Mouse (Mus musculus): ENCODE measurements around the gene Gm10959. TPM values are rescaled to one million over a fixed set of nuclear protein-coding genes. Genes with fewer than 3 reads are reported as not detected.

Gene Gm10959
- total and polyA plus RNA-seq, 3 experiments, result not detected

- H3K9ac ChIP-seq (ENCODE audit: control insufficient read depth, low read depth, low read length, poor library complexity, severe bottlenecking), result no peak overlapping the region
- no peak overlapping the region for H3K4me3 ChIP-seq (ENCODE audit: control insufficient read depth in 1 of 2, insufficient read depth in 1 of 2, low read depth in 2 of 2, low read length in 2 of 2)
- H3K79me2 ChIP-seq (ENCODE audit: control insufficient read depth, insufficient read depth, low read length, poor library complexity), result no peaks in the 10 kb centered on the region
- peaks cover 0 to 32% of the 10 kb centered on the region in 2 experiments; a peak in 2 of 4 replicates for H3K36me3 ChIP-seq (ENCODE audit: control insufficient read depth in 1 of 2, insufficient read depth in 2 of 2, low read length in 2 of 2)
- DNase-seq (ENCODE audit: low read depth, low spot score), result peak; percentile 59
- H3K27me3 ChIP-seq (ENCODE audit: control insufficient read depth in 1 of 2, insufficient read depth in 2 of 2, low read length in 2 of 2), result no peaks in the 10 kb centered on the region
- H3K9me3 ChIP-seq (replicated peaks; ENCODE audit: insufficient read depth, low read length), result no peaks in the 10 kb centered on the region
- no peak overlapping the region for H3K27ac ChIP-seq (ENCODE audit: control insufficient read depth, low read depth, low read length)
- peaks cover 16 to 29% of the 10 kb centered on the region in 2 experiments for H3K4me1 ChIP-seq (ENCODE audit: control insufficient read depth in 1 of 2, insufficient read depth in 2 of 2, low read length in 2 of 2)
- TF ChIP-seq TCF12 (IDR thresholded peaks at IDR 0.05; ENCODE audit: low read depth, low read length) (peak; percentile 78), CHD2 (IDR thresholded peaks at IDR 0.05; ENCODE audit: low read length) (no peak), MAX (IDR thresholded peaks at IDR 0.05; ENCODE audit: low read length) (no peak), MEF2A (IDR thresholded peaks at IDR 0.05; ENCODE audit: extremely low read depth, insufficient replicate concordance, low read depth, low read length, poor library complexity, severe bottlenecking) (no peak), EP300 (IDR thresholded peaks at IDR 0.05; ENCODE audit: low read depth in 1 of 2, low read length in 2 of 2) (peak; percentile 67 to 77), HCFC1 (IDR thresholded peaks at IDR 0.05; ENCODE audit: low read depth, low read length) (no peak), ELF1 (IDR thresholded peaks at IDR 0.05; ENCODE audit: low read depth, low read length) (0 out of 2 replicates have a peak, but pooled peaks have one; percentile 9), ETS1 (IDR thresholded peaks at IDR 0.05; ENCODE audit: low read depth, low read length) (peak; percentile 56), BHLHE40 (IDR thresholded peaks at IDR 0.05; ENCODE audit: borderline replicate concordance, low read depth, low read length) (peak; percentile 50; the same call in 1 of the 2 replicates), TAL1 (IDR thresholded peaks at IDR 0.05; ENCODE audit: low read length) (peak; percentile 58; the same call in 1 of the 2 replicates), RCOR1 (IDR thresholded peaks at IDR 0.05; ENCODE audit: low read depth, low read length) (peak; percentile 92), GATA1 (IDR thresholded peaks at IDR 0.05; ENCODE audit: low read depth, low read length) (peak; percentile 77)
Measured at GRCm38 (mm10) chr3:122915493-122915892, 3.7 kb downstream of the Gm10959 start.

- Histone ChIP-seq H3K4me1 (ENCODE audit: control insufficient read depth in 1 of 2, insufficient read depth in 2 of 2, low read length in 2 of 2) (no peaks in the 10 kb centered on the region), H3K27ac (ENCODE audit: control insufficient read depth, low read depth, low read length) (no peak overlapping the region), H3K27me3 (ENCODE audit: control insufficient read depth in 1 of 2, insufficient read depth in 2 of 2, low read length in 2 of 2) (no peaks in the 10 kb centered on the region), H3K36me3 (ENCODE audit: control insufficient read depth in 1 of 2, insufficient read depth in 2 of 2, low read length in 2 of 2) (no peaks in the 10 kb centered on the region), H3K4me3 (ENCODE audit: control insufficient read depth in 1 of 2, insufficient read depth in 1 of 2, low read depth in 2 of 2, low read length in 2 of 2) (no peak overlapping the region), H3K79me2 (ENCODE audit: control insufficient read depth, insufficient read depth, low read length, poor library complexity) (no peaks in the 10 kb centered on the region), H3K9ac (ENCODE audit: control insufficient read depth, low read depth, low read length, poor library complexity, severe bottlenecking) (no peak overlapping the region), H3K9me3 (replicated peaks; ENCODE audit: insufficient read depth, low read length) (no peaks in the 10 kb centered on the region)
- DNase-seq (ENCODE audit: low read depth, low spot score), result no peak
- TF ChIP-seq RCOR1 (IDR thresholded peaks at IDR 0.05; ENCODE audit: low read depth, low read length) (no peak), MYC (IDR thresholded peaks at IDR 0.05; ENCODE audit: low read depth, low read length) (no peak), BHLHE40 (IDR thresholded peaks at IDR 0.05; ENCODE audit: borderline replicate concordance, low read depth, low read length) (no peak), ZMIZ1 (IDR thresholded peaks at IDR 0.05; ENCODE audit: low read depth, low read length) (no peak), POLR2AphosphoS5 (IDR thresholded peaks at IDR 0.05; ENCODE audit: borderline replicate concordance, low read depth, low read length) (no peak), MEF2A (IDR thresholded peaks at IDR 0.05; ENCODE audit: extremely low read depth, insufficient replicate concordance, low read depth, low read length, poor library complexity, severe bottlenecking) (no peak), EP300 (IDR thresholded peaks at IDR 0.05; ENCODE audit: low read depth in 1 of 2, low read length in 2 of 2) (no peak), SIN3A (IDR thresholded peaks at IDR 0.05; ENCODE audit: low read length) (no peak), UBTF (IDR thresholded peaks at IDR 0.05; ENCODE audit: borderline replicate concordance, insufficient read depth, low read depth, low read length) (no peak), CHD2 (IDR thresholded peaks at IDR 0.05; ENCODE audit: low read length) (no peak), ETS1 (IDR thresholded peaks at IDR 0.05; ENCODE audit: low read depth, low read length) (no peak), MYB (IDR thresholded peaks at IDR 0.05; ENCODE audit: low read depth, low read length) (no peak), JUND (IDR thresholded peaks at IDR 0.05; ENCODE audit: low read depth, low read length) (no peak), GATA1 (IDR thresholded peaks at IDR 0.05; ENCODE audit: low read depth, low read length) (no peak)
Measured at GRCm38 (mm10) chr3:122907841-122908240, 11.3 kb downstream of the Gm10959 start.
